Mouse (Mus musculus) macrophage (primary cell): Measurements from ENCODE around the gene Leo1. TPM values are rescaled to one million over a fixed set of nuclear protein-coding genes. Genes with fewer than 3 reads are reported as not detected.

Source experiments
- H3K27ac ChIP-seq: fragments of 350-480 bp; formaldehyde crosslinking; 2 replicates; pipeline ENCODE4 v1.9.0; 2021
- H3K36me3 ChIP-seq: fragments of 350-480 bp; formaldehyde crosslinking; 2 replicates; pipeline ENCODE4 v1.9.0; 2021; ENCODE audit errors: inconsistent target
- H3K4me3 ChIP-seq: fragments of 350-480 bp; formaldehyde crosslinking; 2 replicates; pipeline ENCODE4 v1.9.0; 2021; ENCODE audit errors: inconsistent target
- H3K79me2 ChIP-seq: fragments of 350-480 bp; formaldehyde crosslinking; 2 replicates; pipeline ENCODE4 v1.9.0; 2021; ENCODE audit errors: inconsistent target
- WGBS: methylation state at CpG from one replicate; pipeline ENCODE4 v1.1.7; 2026; ENCODE audit warnings: inconsistent platforms; ENCODE audit not compliant: missing documents; 5-methylcytosine and 5-hydroxymethylcytosine counted together
- polyA plus RNA-seq: library from polyadenylated mRNA; stranded (reverse); fragments of 250-400 nt; gene quantifications from 3 replicates; pipeline ENCODE4 v1.2.4, GENCODE M21; 2018; ENCODE audit warnings: inconsistent platforms

Gene Leo1
- polyA plus RNA-seq, 1 experiment from 2014 or later = 36.4 TPM

DNA sequence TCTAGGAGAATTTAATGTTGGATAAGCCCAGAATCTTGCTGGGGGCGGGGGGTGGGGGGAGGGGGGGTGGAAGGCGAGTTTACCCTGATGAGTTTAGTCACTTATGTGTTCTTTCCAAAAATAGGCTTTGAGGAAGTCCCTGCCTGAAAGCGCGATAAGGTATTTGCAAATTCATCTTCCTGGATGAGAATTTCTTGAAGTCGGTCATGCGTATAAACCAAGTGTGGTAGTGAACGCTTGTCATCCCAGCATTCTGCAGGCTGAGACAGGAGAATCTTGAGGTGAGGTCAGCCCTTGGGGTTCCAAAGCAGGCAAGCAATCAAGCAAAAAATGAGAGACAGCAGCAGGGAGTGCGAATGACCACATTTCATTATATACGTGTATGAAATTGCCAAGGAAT is 29.7 kb upstream of the Leo1 start:
- H3K27ac ChIP-seq = peak overlapping the region; percentile 97
- H3K4me3 ChIP-seq = no peak overlapping the region
- no peaks in the 10 kb centered on the region for H3K36me3 ChIP-seq
- 15% methylated on average over 9 of the region's 9 CpGs for WGBS
- H3K79me2 ChIP-seq = peaks cover 26% of the 10 kb centered on the region

- Histone ChIP-seq H3K27ac (no peak overlapping the region), H3K4me3 (no peak overlapping the region), H3K79me2 (peaks cover 10% of the 10 kb centered on the region), H3K36me3 (no peaks in the 10 kb centered on the region)
- 95% methylated on average over 5 of the region's 5 CpGs for WGBS
Observed at GRCm38 (mm10) chr9:75413206-75413605, 28.1 kb upstream of the Leo1 start.

DNA sequence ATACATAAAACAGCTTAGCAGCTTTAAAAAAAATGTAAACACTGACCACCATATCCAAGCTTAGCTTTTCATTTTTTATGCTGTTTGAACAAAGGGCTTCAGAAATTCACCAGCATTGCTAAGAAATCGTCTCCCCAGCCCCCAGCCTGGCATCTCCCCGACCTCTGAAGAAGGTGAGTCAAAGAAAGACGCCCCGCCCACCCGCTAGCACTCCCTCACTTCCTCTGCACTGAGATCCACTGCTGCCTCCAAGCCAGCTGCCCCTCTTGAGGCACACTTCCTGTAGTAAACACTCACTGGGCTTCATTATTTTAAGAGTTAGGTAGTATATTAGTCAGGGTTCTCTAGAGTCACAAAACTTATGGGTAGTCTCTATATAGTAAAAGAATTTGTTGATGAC is 27.1 kb upstream of the Leo1 start:
- WGBS = 1% methylated on average over 5 of the region's 5 CpGs
- no peak overlapping the region for H3K4me3 ChIP-seq
- H3K27ac ChIP-seq = peak overlapping the region; percentile 37
- H3K36me3 ChIP-seq = no peaks in the 10 kb centered on the region
- H3K79me2 ChIP-seq = peaks cover under 1% of the 10 kb centered on the region; the same call in 1 of the 2 replicates

DNA sequence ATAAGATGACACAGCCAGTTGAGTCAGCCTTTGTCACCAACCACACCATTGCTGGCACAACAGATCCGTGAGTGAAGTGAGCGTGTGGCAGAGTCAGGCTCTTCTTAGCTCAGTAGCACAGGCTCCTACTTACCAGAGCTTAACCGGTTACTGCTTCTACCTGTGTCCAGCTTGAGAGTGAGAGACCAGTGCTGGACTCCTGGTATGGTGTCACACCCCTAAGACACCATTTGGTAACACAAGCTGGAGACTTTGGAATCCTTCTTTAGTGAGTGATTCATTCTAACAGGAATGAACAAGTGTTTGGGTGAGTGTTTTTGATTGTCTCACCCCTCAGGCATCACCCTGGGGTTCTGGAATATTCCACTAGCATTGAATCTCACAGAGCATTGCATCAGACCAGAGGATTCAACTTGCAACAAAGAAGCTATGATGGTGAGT is 19.1 kb upstream of the Leo1 start:
- Histone ChIP-seq H3K36me3 (no peaks in the 10 kb centered on the region), H3K79me2 (no peaks in the 10 kb centered on the region), H3K4me3 (no peak overlapping the region), H3K27ac (no peak overlapping the region)
- WGBS = 88% methylated on average over 3 of the region's 3 CpGs

- no peak overlapping the region for H3K4me3 ChIP-seq
- H3K36me3 ChIP-seq = no peaks in the 10 kb centered on the region
- no peak overlapping the region for H3K27ac ChIP-seq
- WGBS = 87% methylated on average over 5 of the region's 5 CpGs
- no peaks in the 10 kb centered on the region for H3K79me2 ChIP-seq
Observed at GRCm38 (mm10) chr9:75423683-75424082, 17.6 kb upstream of the Leo1 start.

DNA sequence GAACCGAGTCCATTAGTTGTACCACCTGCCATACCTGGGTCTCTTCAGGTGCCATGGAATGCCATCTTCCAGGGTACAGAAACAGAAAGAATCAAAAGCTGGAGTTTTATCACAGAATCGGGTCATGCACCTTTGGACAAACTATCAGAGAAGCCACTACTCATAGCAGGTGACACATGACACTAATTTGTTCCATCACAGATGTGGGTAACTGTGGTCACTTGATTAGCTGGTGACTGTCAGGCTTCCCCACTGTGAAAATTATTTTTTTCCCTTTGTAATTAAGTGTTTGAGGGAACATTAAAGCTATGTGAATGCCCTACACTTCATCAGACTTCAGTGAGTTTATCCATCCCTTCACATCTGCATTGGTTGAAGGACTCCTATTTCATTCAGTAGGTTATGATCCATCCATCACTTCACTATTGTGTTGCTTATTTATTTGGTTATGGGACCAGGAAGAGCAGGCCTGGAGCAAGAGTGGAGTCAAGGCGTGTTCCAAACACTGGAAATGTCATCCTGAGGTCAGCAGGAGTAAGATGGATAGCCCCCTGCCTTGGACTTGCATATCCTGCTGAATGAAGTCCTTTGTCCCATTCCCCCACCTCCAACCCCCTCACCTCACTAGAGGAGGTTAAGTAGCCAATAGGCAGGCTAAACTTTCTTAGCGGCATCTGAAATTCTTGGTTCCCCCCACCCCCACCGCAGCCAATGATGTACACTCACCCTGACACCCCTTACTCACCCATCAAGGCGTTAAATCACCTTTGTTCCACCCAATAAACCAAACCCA is 16.8 kb upstream of the Leo1 start:
- 89% methylated on average over 6 of the region's 6 CpGs for WGBS
- Histone ChIP-seq H3K36me3 (no peaks in the 10 kb centered on the region), H3K79me2 (no peaks in the 10 kb centered on the region)

GRCm38 (mm10) chr9:75425796-75426391 is 15.4 kb upstream of the Leo1 start:
- Histone ChIP-seq H3K36me3 (no peaks in the 10 kb centered on the region), H3K4me3 (no peak overlapping the region), H3K27ac (no peak overlapping the region), H3K79me2 (no peaks in the 10 kb centered on the region)
- WGBS = 80% methylated on average over 7 of the region's 7 CpGs

More for the DNA sequence above, 16.8 kb upstream of the Leo1 start:
- H3K4me3 ChIP-seq = no peak overlapping the region
- H3K27ac ChIP-seq = no peak overlapping the region

DNA sequence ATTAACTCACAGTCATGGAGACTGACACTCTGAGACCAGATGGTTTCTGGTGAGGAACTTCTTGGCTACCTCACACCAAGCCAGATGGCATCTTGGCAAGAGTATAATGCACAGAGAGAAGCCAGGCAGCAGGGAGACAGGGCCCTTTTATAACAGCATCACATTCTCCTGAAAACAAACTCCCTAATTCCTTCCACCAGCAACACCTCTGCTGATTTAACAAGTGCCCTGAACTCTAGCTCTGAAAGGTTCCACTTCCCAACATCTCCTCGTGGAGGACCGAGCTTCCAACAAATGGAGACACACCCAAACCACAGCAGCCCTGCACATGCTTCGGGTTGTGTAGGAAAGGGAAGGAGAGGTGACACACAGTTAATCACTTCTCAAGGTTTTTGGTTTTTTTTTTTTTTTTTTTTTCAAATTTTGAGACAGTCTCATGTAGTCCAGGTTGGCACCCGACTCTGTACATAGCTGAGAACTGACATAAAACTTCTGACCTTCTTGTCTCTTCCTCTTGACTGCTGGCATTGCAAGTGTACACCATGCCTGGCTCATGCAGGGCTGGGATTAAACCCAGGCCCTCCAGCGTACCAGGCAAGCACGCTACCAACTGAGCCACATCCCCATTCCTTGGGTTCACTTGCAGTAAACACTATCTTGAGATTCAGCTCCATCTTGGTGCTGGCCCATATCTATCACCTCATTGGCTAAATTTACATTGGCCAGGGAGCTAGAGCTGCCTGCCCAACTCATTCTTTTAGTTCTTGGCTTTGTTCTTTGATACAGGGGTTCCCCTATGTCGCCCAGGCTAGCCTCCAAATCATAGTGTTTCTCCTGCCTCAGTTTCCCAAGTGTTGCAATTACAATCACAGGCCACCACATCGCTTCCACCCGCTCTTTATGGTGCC is 13.7 kb upstream of the Leo1 start:
- WGBS = 70% methylated on average over 8 of the region's 9 CpGs
- no peak overlapping the region for H3K27ac ChIP-seq
- no peaks in the 10 kb centered on the region for H3K79me2 ChIP-seq
- no peak overlapping the region for H3K4me3 ChIP-seq
- H3K36me3 ChIP-seq = no peaks in the 10 kb centered on the region

GRCm38 (mm10) chr9:75428274-75428600 is 13.1 kb upstream of the Leo1 start:
- no peak overlapping the region for H3K27ac ChIP-seq
- no peaks in the 10 kb centered on the region for H3K36me3 ChIP-seq
- no peaks in the 10 kb centered on the region for H3K79me2 ChIP-seq
- no peak overlapping the region for H3K4me3 ChIP-seq
- 94% methylated on average over 2 of the region's 2 CpGs for WGBS

- Histone ChIP-seq H3K4me3 (no peak overlapping the region), H3K27ac (no peak overlapping the region), H3K36me3 (no peaks in the 10 kb centered on the region), H3K79me2 (no peaks in the 10 kb centered on the region)
- WGBS = 92% methylated on average over 2 of the region's 2 CpGs
Observed at GRCm38 (mm10) chr9:75429040-75429439, 12.3 kb upstream of the Leo1 start.

DNA sequence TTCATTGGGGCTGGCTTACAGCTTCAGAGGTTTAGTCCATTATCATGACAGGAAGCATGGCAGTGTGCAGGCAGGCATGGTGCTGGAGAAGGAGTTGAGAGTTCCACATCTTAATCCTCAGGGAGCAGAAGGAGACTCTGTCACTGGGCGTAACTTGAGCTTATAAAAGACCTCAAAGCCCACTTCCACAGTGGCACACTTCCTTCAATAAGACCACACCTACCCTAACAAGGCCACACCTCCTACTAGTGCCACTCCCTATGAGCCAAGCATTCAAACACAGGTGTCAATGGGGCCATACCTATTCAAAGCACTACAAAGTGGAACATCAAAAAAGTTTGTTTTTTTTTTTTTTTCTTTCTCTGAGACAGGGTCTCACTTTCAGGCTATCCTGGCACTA is 11.7 kb upstream of the Leo1 start:
- Histone ChIP-seq H3K4me3 (no peak overlapping the region), H3K36me3 (no peaks in the 10 kb centered on the region), H3K79me2 (no peaks in the 10 kb centered on the region), H3K27ac (no peak overlapping the region)
- WGBS = 100% methylated on average over 1 of the region's 1 CpGs

- no peaks in the 10 kb centered on the region for H3K79me2 ChIP-seq
- no peaks in the 10 kb centered on the region for H3K36me3 ChIP-seq
- no peak overlapping the region for H3K27ac ChIP-seq
- H3K4me3 ChIP-seq = no peak overlapping the region
- 60% methylated on average over 16 of the region's 16 CpGs for WGBS
Observed at GRCm38 (mm10) chr9:75430822-75431621, 10.3 kb upstream of the Leo1 start.

DNA sequence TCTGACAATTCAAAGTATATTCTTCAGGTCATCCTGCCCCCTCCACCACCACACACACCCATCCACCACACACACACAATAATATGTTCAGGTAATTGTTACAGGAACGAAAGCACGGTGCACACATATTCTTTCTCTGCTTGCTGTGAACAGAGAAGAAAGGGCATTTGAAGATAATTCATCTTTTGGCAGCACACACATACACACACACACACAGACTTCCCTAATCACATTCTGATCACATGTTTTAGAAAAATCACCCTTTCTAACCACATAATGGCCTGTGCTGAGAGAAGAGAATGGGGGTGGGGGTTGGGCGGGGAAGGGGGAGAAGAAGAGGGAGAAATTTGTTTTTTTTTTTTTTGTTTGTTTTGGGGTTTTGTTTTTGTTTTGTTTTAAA is 8.6 kb upstream of the Leo1 start:
- H3K4me3 ChIP-seq = no peak overlapping the region
- no peaks in the 10 kb centered on the region for H3K36me3 ChIP-seq
- peak overlapping the region; percentile 36 for H3K27ac ChIP-seq
- 25% methylated on average over 2 of the region's 3 CpGs for WGBS
- no peaks in the 10 kb centered on the region for H3K79me2 ChIP-seq

- 2% methylated on average over 7 of the region's 7 CpGs for WGBS
- no peak overlapping the region for H3K4me3 ChIP-seq
- H3K79me2 ChIP-seq = no peaks in the 10 kb centered on the region
- no peaks in the 10 kb centered on the region for H3K36me3 ChIP-seq
- peak overlapping the region; percentile 80 for H3K27ac ChIP-seq
Observed at GRCm38 (mm10) chr9:75434172-75434793, 7.0 kb upstream of the Leo1 start.
